Mouse (Mus musculus) liver, embryonic 16.5 days (tissue): ENCODE data around the gene Srpk2. TPM values are rescaled to one million over a fixed set of nuclear protein-coding genes. Genes with fewer than 3 reads are reported as not detected.

Experiments used
- ATAC-seq: fragments of 200-750 bp; cut with Nextera tagmentation; 2 replicates; pipeline ENCODE4 v1.8.0; 2017; ENCODE audit warnings: low read depth, mild to moderate bottlenecking, moderate number of reproducible peaks, moderate library complexity
- H3K27ac ChIP-seq: fragments of 300-500 bp; sonication (generic); 2 replicates; pipeline ENCODE4 v1.5.1; 2014; ENCODE audit warnings: mild to moderate bottlenecking, low read length
- H3K27me3 ChIP-seq: fragments of 300-500 bp; sonication (generic); 2 replicates; pipeline ENCODE4 v1.6.1; 2014; ENCODE audit warnings: low read depth, low read length, mixed read lengths; ENCODE audit not compliant: control insufficient read depth, insufficient read depth
- H3K36me3 ChIP-seq: fragments of 300-500 bp; sonication (generic); 2 replicates; pipeline ENCODE4 v1.6.1; 2014; ENCODE audit warnings: mild to moderate bottlenecking; ENCODE audit not compliant: control insufficient read depth, insufficient read depth
- H3K4me1 ChIP-seq: fragments of 300-500 bp; sonication (generic); 2 replicates; pipeline ENCODE4 v1.6.1; 2014; ENCODE audit warnings: low read depth, low read length, mixed read lengths; ENCODE audit not compliant: control insufficient read depth
- H3K4me2 ChIP-seq: fragments of 300-500 bp; sonication (generic); 2 replicates; pipeline ENCODE4 v1.6.1; 2014; ENCODE audit warnings: low read depth, low read length, mixed read lengths
- H3K4me3 ChIP-seq: fragments of 300-500 bp; sonication (generic); 2 replicates; pipeline ENCODE4 v1.5.1; 2014; ENCODE audit warnings: low read depth, mild to moderate bottlenecking, low read length
- H3K9ac ChIP-seq: fragments of 300-500 bp; sonication (generic); 2 replicates; pipeline ENCODE4 v1.6.1; 2014; ENCODE audit warnings: low read depth, low read length
- H3K9me3 ChIP-seq: fragments of 300-500 bp; sonication (generic); replicated peaks from 2 replicates; pipeline ENCODE4 v1.6.1; 2016; ENCODE audit warnings: low read length; ENCODE audit not compliant: control insufficient read depth
- WGBS: fragments of 180-500 bp; shearing (Covaris S2); extraction: QIAGEN DNeasy Blood & Tissue Kit; methylation state at CpG from one replicate; pipeline ENCODE4 v1.1.7; 2014; ENCODE audit not compliant: insufficient replicate concordance; 5-methylcytosine and 5-hydroxymethylcytosine counted together
- polyA plus RNA-seq: library from polyadenylated mRNA; unstranded; fragments of >200 nt; fragmentation: Nextera tagmentation; extraction: Ambion mirVana; gene quantifications from 2 replicates; pipeline ENCODE4 v1.2.1, GENCODE M21; 2015

Gene Srpk2
- polyA plus RNA-seq, 1 experiment from 2014 or later = 6.6 TPM

DNA sequence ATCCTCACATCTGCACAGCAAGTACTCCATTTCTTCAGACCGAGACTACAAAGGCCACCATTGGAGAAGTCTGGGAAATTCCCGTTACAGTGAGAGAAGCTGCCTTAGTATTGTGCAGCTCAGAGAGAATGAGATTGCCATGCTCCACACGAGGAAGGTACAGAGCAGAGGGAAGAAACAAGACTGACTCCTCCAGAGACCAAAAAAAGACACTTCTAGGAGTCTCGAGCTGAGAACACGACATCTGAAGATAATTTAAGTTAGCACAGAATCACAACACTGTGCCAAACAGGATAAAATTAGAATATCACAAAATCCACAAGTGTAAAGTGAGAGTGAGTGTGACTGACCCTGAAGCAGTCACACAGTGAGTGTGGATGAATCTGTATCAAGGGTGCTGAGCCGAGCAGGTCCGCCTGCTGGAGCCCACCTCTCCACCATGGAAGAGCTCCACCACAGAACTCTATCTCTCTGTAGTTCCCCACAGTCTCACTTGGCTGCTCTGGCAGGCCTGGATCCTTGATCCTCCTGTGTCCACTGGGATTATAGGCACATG is 152.8 kb downstream of the Srpk2 start:
- Histone ChIP-seq H3K4me3 (no peak overlapping the region), H3K4me2 (no peak overlapping the region), H3K27ac (no peak overlapping the region), H3K36me3 (no peaks in the 10 kb centered on the region), H3K27me3 (no peaks in the 10 kb centered on the region), H3K4me1 (no peaks in the 10 kb centered on the region), H3K9ac (no peak overlapping the region), H3K9me3 (no peaks in the 10 kb centered on the region)
- no peak for ATAC-seq
- 68% methylated on average over 7 of the region's 7 CpGs for WGBS

DNA sequence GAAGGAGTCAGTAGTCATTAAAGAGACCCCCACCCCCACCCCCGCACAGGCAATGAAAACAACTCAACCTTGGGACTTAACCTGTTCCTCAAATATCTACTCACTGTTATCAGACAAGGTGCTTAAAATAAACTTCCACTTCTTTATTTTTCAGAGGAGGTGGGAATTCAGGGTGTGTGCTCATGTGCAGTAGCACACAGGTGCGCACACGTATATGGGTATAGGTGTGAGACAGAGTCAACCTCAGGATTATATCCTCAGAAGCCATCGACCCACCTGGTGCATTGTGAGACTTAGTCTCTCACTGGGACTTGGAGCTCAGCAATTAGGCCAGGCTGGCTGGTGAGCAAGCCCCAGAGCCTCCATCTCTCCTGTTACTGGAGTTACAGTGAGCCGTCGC is 153.3 kb downstream of the Srpk2 start:
- no peaks in the 10 kb centered on the region for H3K36me3 ChIP-seq
- H3K9me3 ChIP-seq = no peaks in the 10 kb centered on the region
- no peak overlapping the region for H3K4me2 ChIP-seq
- ATAC-seq = no peak
- 84% methylated on average over 6 of the region's 6 CpGs for WGBS
- H3K27me3 ChIP-seq = no peaks in the 10 kb centered on the region
- no peak overlapping the region for H3K27ac ChIP-seq
- H3K4me1 ChIP-seq = no peaks in the 10 kb centered on the region
- H3K4me3 ChIP-seq = no peak overlapping the region
- H3K9ac ChIP-seq = no peak overlapping the region

DNA sequence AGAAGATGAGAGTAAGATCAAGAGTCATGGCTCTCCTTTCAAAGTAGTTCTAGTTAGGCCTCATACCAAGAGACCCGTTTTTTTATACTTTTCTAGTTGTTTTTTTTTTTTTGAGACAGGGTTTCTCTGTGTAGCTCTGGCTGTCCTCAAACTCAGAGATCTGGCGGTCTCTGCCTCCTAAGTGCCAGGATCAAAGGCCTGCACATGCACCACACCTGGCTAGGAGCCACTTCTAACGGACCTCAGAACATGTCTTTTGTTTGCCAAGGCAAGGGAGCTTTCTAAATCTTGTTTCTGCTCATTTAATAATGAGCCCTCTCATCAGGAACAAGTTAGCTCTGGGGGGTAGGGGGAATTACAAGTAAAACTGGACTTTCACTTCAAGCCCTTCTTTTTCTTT is 159.8 kb downstream of the Srpk2 start:
- 62% methylated on average over 3 of the region's 3 CpGs for WGBS

DNA sequence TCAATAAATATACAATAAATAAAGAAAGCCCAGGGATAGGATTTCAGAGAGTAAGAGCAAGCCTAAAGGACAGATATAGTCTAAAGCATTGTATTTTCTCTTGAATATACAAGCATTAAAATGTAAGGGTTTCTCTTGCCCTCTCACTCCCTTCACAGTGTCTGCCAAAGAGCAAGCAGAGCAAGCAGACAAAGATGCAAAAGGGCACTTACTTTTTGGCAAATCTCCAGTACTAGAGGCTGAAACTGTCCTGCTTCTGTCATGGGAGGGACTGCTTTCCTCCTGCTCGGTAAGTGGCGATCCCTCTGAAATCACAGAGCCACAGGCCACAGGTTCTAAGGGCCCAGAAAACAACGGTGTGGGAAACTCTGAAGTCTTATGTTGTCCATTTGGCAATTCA is 160.5 kb downstream of the Srpk2 start:
- Histone ChIP-seq H3K9ac (no peak overlapping the region), H3K4me3 (no peak overlapping the region), H3K9me3 (no peaks in the 10 kb centered on the region), H3K36me3 (no peaks in the 10 kb centered on the region), H3K4me1 (no peaks in the 10 kb centered on the region), H3K4me2 (no peak overlapping the region), H3K27me3 (no peaks in the 10 kb centered on the region), H3K27ac (no peak overlapping the region)
- ATAC-seq = no peak
- WGBS = 75% methylated on average over 3 of the region's 3 CpGs

More for the DNA sequence above, 159.8 kb downstream of the Srpk2 start:
- Histone ChIP-seq H3K4me2 (no peak overlapping the region), H3K9me3 (no peaks in the 10 kb centered on the region), H3K27ac (no peak overlapping the region), H3K9ac (no peak overlapping the region), H3K27me3 (no peaks in the 10 kb centered on the region), H3K4me3 (no peak overlapping the region), H3K4me1 (no peaks in the 10 kb centered on the region), H3K36me3 (no peaks in the 10 kb centered on the region)
- ATAC-seq = no peak

DNA sequence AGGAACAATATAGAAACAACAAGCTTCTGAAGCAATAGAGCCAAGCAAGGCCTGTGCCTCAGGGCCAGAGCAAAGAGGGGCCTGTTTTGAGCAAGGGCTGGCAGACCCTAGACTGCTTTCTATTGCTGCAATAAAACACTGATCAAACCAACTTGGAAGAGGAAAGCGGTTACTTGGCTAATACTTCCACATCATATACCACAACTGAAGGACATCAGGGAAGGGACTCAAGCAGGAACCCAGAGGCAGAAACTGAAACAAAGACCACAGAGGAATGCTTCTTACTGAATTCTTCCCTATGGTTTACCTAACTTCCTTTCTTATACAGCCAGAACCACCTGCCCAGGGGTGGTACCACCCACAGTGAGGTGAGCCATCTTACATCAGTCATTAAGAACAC is 162.8 kb downstream of the Srpk2 start:
- WGBS = 88% methylated on average over 1 of the region's 1 CpGs
- Histone ChIP-seq H3K4me3 (no peak overlapping the region), H3K27ac (no peak overlapping the region), H3K27me3 (no peaks in the 10 kb centered on the region), H3K9ac (no peak overlapping the region), H3K4me2 (no peak overlapping the region), H3K9me3 (no peaks in the 10 kb centered on the region), H3K4me1 (no peaks in the 10 kb centered on the region), H3K36me3 (no peaks in the 10 kb centered on the region)
- no peak for ATAC-seq

DNA sequence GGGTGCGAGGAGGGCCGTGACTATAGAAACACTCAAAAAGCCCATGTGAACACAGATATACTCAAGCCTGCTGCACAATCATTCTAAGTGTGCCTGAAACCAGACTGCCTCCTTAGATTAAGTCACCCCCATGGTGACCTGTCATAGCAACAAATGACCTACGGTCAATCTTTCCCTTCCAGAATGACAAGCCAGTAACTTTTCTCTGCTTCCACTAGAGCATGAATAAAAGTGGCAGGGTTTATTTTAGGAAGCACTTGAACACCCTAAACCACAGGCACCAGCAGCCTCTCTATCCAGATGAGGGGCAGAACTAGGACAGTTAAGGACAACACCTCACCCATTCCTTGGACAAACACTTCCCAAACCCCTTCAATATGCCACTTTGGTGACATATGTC is 164.7 kb downstream of the Srpk2 start:
- H3K27ac ChIP-seq = no peak overlapping the region
- no peaks in the 10 kb centered on the region for H3K27me3 ChIP-seq
- no peak overlapping the region for H3K4me3 ChIP-seq
- no peak overlapping the region for H3K9ac ChIP-seq
- H3K36me3 ChIP-seq = no peaks in the 10 kb centered on the region
- 86% methylated on average over 3 of the region's 3 CpGs for WGBS
- no peaks in the 10 kb centered on the region for H3K9me3 ChIP-seq
- ATAC-seq = no peak
- no peak overlapping the region for H3K4me2 ChIP-seq
- no peaks in the 10 kb centered on the region for H3K4me1 ChIP-seq

DNA sequence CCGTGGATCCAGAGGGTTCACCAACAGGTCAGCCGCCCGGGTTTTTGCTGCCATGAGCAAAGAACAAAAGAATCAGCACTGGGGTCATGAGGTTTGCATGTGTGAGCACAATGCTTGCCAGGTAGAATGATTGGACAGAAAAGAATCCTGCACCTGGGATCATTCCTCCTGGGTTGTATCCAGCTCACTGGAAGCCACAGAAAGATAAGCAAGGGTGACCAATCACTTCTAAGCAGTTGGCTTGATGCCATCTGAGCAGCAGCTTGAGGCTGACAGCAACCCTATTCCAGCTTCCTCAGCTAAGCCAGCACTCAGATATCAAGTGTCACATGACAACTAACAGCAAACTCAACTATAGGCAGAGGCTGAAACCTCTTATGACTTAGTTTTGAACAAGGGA is 165.7 kb downstream of the Srpk2 start:
- Histone ChIP-seq H3K36me3 (no peaks in the 10 kb centered on the region), H3K4me3 (no peak overlapping the region), H3K4me1 (no peaks in the 10 kb centered on the region), H3K4me2 (no peak overlapping the region), H3K27ac (no peak overlapping the region), H3K9me3 (no peaks in the 10 kb centered on the region), H3K9ac (no peak overlapping the region), H3K27me3 (no peaks in the 10 kb centered on the region)
- WGBS = 72% methylated on average over 3 of the region's 3 CpGs
- ATAC-seq = peak; percentile 30; the same call in 1 of the 2 replicates

DNA sequence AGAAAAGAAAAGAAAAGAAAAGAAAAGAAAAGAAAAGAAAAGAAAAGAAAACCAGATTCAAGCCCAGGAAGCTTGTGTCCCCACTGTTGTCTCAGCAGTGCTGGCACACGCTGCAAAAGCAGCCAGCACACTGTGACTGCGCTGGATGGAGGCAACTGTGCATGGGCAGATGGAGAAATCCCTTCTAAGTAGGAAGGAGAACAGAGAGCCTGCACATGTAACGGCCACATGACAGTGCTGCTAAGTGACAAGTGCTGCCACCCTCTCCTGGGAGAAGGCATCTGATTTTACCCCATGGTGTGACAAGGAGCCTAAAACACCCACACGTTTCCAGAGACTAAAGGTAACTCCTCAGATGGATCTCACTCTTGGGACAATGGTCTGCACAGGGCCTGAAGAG is 166.6 kb downstream of the Srpk2 start:
- ATAC-seq = no peak
- Histone ChIP-seq H3K4me1 (no peaks in the 10 kb centered on the region), H3K9ac (no peak overlapping the region), H3K36me3 (no peaks in the 10 kb centered on the region), H3K4me2 (no peak overlapping the region), H3K4me3 (no peak overlapping the region), H3K27ac (no peak overlapping the region), H3K9me3 (no peaks in the 10 kb centered on the region), H3K27me3 (no peaks in the 10 kb centered on the region)
- 69% methylated on average over 4 of the region's 4 CpGs for WGBS

DNA sequence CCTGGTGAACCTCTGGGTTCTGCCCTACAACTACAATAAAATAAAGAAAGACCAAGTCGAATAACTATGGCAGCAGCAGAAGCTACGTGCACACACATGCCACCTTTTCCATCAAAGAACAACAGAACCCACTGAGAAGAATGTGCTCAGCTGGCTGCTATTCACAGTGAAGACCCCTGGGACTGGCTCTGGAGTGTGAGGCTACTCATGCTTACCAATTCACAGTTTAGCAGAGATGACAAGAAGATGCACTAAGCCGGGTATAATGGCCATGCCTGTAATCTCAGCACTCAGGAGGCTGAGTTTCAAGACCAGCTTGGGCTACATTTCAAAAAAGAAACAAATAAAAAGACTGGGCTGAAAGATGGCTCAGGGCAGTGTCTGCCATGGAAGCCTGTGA is 167.5 kb downstream of the Srpk2 start:
- H3K4me3 ChIP-seq = no peak overlapping the region
- no peak for ATAC-seq
- no peak overlapping the region for H3K27ac ChIP-seq
- WGBS = 61% methylated on average over 3 of the region's 3 CpGs
- no peak overlapping the region for H3K4me2 ChIP-seq
- H3K4me1 ChIP-seq = no peaks in the 10 kb centered on the region
- H3K36me3 ChIP-seq = no peaks in the 10 kb centered on the region
- H3K9me3 ChIP-seq = no peaks in the 10 kb centered on the region
- no peaks in the 10 kb centered on the region for H3K27me3 ChIP-seq
- no peak overlapping the region for H3K9ac ChIP-seq
